Mouse (Mus musculus): Measurements from ENCODE around the gene Tbpl2. TPM values are rescaled to one million over a fixed set of nuclear protein-coding genes. Genes with fewer than 3 reads are reported as not detected.
A peak's percentile ranks its signal among the peaks of the same experiment; 100 is the strongest.

Gene Tbpl2
- polyA plus RNA-seq, 1 experiment: not detected

DNA sequence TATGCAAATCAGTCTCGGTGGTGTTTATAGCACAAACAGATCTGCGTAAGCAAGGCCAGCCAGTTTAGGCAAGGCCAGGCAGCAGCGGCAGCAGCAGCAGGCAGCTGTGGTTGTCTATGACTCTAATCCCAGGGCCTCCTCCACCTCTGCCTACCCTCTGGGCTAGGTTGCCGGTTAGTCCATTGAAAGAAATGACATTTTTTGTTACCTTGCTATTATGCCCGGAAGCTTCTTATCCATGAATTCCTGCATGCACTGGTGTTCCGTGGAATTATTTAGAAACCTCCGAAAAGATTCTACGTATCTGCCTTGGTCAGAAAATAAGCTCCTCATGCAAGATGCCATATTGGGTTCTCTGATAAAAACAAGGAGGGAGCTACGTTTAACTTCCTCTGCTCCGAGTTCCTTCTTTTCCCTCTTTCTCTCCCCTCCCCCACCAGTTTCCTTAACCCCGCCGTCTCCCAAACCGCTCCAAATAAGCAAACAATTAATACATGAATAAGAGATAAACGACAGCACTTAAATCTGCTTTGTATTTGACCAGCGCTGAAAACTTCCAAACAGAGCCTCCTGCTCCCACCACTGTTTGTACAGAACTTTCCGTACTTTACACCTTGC is 47.8 kb downstream of the Tbpl2 start:
- Histone ChIP-seq H3K27ac (ENCODE audit: insufficient read depth, low read length) (no peak overlapping the region), H3K4me3 (replicated peaks; ENCODE audit: insufficient read depth, low read depth, low read length) (peak overlapping the region; percentile 43), H3K4me1 (ENCODE audit: control insufficient read depth, insufficient read depth, low read length) (no peaks in the 10 kb centered on the region), H3K27me3 (ENCODE audit: control insufficient read depth, insufficient read depth, low read length) (no peaks in the 10 kb centered on the region)
- TF ChIP-seq CTCF (IDR thresholded peaks at IDR 0.05; ENCODE audit: borderline replicate concordance, insufficient read depth, low read depth, low read length) (no peak), POLR2A (IDR thresholded peaks at IDR 0.05; ENCODE audit: borderline replicate concordance, insufficient read depth, low read length) (no peak)
- peak; percentile 5 to 26 for DNase-seq
- WGBS: 2% methylated on average over 16 of the region's 16 CpGs

DNA sequence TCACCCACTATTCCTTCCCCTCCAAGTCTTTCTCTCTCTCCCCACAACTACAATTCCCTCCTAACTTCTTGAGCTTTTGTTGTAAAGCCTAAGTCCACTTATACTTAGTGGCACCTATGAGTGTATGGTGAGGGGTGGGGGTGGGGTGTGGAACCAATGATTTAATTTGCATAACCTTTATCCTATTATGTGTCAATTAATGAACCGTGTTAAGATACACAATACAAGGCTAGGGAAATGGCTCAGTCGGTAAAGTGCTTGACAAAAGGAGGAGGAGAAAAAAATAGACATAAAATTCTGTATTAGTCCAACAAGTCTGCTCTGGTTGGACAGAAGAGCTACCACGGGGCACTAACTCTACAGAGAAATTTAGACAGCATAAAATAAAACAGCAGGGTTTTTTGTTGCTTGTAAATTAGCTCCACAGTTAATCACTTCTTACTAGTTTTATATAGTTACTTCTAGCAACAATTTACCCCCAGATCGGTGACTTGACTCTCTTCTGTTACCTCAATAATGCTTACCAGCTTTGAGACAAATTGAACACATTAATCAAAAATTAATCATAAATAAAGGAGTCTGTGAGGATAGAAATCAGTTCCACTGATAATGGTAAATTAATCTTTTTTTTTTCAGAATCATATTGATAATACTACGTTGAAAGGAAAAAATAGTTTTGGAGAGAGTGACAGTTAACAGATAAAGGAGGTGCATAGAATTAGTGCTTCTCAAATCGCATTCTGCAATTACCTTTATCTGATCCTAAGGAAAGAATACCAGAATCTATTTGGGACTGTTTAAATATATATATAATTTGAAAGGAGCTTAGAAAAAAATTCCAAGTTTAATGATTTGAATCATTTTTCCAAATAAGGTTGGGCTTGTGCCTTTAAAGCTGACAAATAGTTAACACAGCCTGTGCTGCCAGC is 48.6 kb downstream of the Tbpl2 start:
- TF ChIP-seq POLR2A (IDR thresholded peaks at IDR 0.05; ENCODE audit: borderline replicate concordance, insufficient read depth, low read length) (no peak), CTCF (IDR thresholded peaks at IDR 0.05; ENCODE audit: borderline replicate concordance, insufficient read depth, low read depth, low read length) (no peak)
- DNase-seq: no peak
- H3K27ac ChIP-seq (ENCODE audit: insufficient read depth, low read length): no peak overlapping the region
- 20% methylated on average over 6 of the region's 6 CpGs for WGBS
- no peaks in the 10 kb centered on the region for H3K4me1 ChIP-seq (ENCODE audit: control insufficient read depth, insufficient read depth, low read length)
- no peaks in the 10 kb centered on the region for H3K27me3 ChIP-seq (ENCODE audit: control insufficient read depth, insufficient read depth, low read length)
- peak overlapping the region; percentile 43 for H3K4me3 ChIP-seq (replicated peaks; ENCODE audit: insufficient read depth, low read depth, low read length)

DNA sequence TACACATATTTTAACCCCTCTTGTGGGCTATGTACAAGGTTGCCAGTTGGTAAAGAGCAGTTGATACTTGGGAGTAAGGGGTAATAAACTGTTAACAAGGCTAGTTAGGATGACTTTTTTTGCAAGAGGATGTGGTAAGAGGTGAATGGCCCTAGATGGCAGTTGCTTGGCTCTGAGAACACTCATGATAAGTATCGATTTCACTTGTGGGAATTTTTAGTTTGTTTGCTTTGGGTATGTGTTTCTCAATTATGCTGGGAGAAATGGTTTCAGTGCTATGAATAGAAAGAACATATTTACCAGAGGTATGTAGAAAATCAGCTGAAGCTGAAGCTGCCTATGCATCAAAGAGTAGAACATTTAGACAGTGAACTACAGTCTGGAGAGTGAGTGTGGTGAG is 53.5 kb downstream of the Tbpl2 start:
- no peak for DNase-seq
- 87% methylated on average over 1 of the region's 1 CpGs for WGBS
- Histone ChIP-seq H3K27ac (ENCODE audit: insufficient read depth, low read length) (no peak overlapping the region), H3K4me1 (ENCODE audit: control insufficient read depth, insufficient read depth, low read length) (no peaks in the 10 kb centered on the region), H3K4me3 (replicated peaks; ENCODE audit: insufficient read depth, low read depth, low read length) (no peak overlapping the region), H3K27me3 (ENCODE audit: control insufficient read depth, insufficient read depth, low read length) (no peaks in the 10 kb centered on the region)
- no peak for TF ChIP-seq POLR2A (IDR thresholded peaks at IDR 0.05; ENCODE audit: borderline replicate concordance, insufficient read depth, low read length)
- TF ChIP-seq CTCF (IDR thresholded peaks at IDR 0.05; ENCODE audit: borderline replicate concordance, insufficient read depth, low read depth, low read length): no peak

DNA sequence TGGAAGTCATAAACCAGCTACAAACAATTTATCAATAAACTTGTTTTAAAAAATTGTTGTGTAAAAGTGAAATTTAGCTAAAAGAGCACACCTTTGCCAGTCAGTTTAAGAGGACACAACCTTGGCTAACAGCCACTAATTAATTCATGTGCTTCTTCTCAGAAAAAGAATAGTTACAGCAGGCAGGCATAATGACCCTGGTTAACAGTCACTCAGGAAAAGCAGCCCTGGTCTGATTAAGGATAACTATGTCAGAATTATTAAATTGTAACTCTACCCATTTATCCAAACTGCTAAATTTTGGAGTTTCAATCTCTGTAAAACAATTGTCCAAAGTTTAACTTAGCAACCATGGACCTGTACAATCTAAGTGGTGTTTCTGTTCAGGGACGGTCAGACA is 55.9 kb downstream of the Tbpl2 start:
- WGBS: 93% methylated on average over 1 of the region's 1 CpGs
- Histone ChIP-seq H3K4me1 (ENCODE audit: control insufficient read depth, insufficient read depth, low read length) (no peaks in the 10 kb centered on the region), H3K27ac (ENCODE audit: insufficient read depth, low read length) (no peak overlapping the region), H3K4me3 (replicated peaks; ENCODE audit: insufficient read depth, low read depth, low read length) (no peak overlapping the region), H3K27me3 (ENCODE audit: control insufficient read depth, insufficient read depth, low read length) (no peaks in the 10 kb centered on the region)
- no peak for TF ChIP-seq POLR2A (IDR thresholded peaks at IDR 0.05; ENCODE audit: borderline replicate concordance, insufficient read depth, low read length)
- TF ChIP-seq CTCF (IDR thresholded peaks at IDR 0.05; ENCODE audit: borderline replicate concordance, insufficient read depth, low read depth, low read length): no peak
- DNase-seq: no peak

Other genes with a start within 250 kb of the Tbpl2 start
- 10.2 and 11.0 TPM in 2 replicates for gene Hnmt, start 47.2 kb downstream of the Tbpl2 start, polyA plus RNA-seq (2012; rRNA removed)
- not detected in 2 replicates for gene Il1f8, start 56.6 kb upstream of the Tbpl2 start, polyA plus RNA-seq (2012; rRNA removed)
- gene Il1f9, start 89.9 kb upstream of the Tbpl2 start, polyA plus RNA-seq (2012; rRNA removed): 0.10 TPM in 1 of 2 replicates, not detected in the other
- gene Il1f6, start 118.8 kb upstream of the Tbpl2 start, polyA plus RNA-seq (2012; rRNA removed): not detected in 2 replicates
- not detected in 2 replicates for gene Il1f5, start 180.4 kb upstream of the Tbpl2 start, polyA plus RNA-seq (2012; rRNA removed)
- gene Il1f10, start 194.6 kb upstream of the Tbpl2 start, polyA plus RNA-seq (2012; rRNA removed): not detected in 2 replicates
- gene Il1rn, start 240.3 kb upstream of the Tbpl2 start, polyA plus RNA-seq (2012; rRNA removed): not detected in 2 replicates